Mouse (Mus musculus) hindbrain, embryonic 13.5 days (tissue): ENCODE measurements around the gene Prrt1. TPM values are rescaled to one million over a fixed set of nuclear protein-coding genes. Genes with fewer than 3 reads are reported as not detected.
A peak's percentile ranks its signal among the peaks of the same experiment; 100 is the strongest.

Experiments
- ATAC-seq: fragments of 200-750 bp; cut with Nextera tagmentation; 2 replicates; pipeline ENCODE4 v1.8.0; 2017; ENCODE audit warnings: moderate TSS enrichment; ENCODE audit not compliant: low FRiP score
- H3K27ac ChIP-seq: fragments of 300-500 bp; sonication (generic); 2 replicates; pipeline ENCODE4 v1.5.1; 2015; ENCODE audit warnings: inconsistent platforms, mild to moderate bottlenecking, moderate library complexity
- H3K27me3 ChIP-seq: fragments of 300-500 bp; sonication (generic); 2 replicates; pipeline ENCODE4 v1.6.1; 2015; ENCODE audit warnings: mild to moderate bottlenecking, inconsistent platforms
- H3K36me3 ChIP-seq: fragments of 300-500 bp; sonication (generic); 2 replicates; pipeline ENCODE4 v1.6.1; 2015; ENCODE audit warnings: mild to moderate bottlenecking, inconsistent platforms
- H3K4me1 ChIP-seq: fragments of 300-500 bp; sonication (generic); replicated peaks from 2 replicates; pipeline ENCODE4 v1.6.1; 2015; ENCODE audit warnings: inconsistent platforms
- H3K4me2 ChIP-seq: fragments of 300-500 bp; sonication (generic); 2 replicates; pipeline ENCODE4 v1.6.1; 2015; ENCODE audit warnings: inconsistent platforms, mild to moderate bottlenecking, moderate library complexity
- H3K4me3 ChIP-seq: fragments of 300-500 bp; sonication (generic); 2 replicates; pipeline ENCODE4 v1.5.1; 2015; ENCODE audit warnings: mild to moderate bottlenecking, inconsistent platforms
- H3K9ac ChIP-seq: fragments of 300-500 bp; sonication (generic); 2 replicates; pipeline ENCODE4 v1.6.1; 2015; ENCODE audit warnings: mild to moderate bottlenecking, inconsistent platforms
- H3K9me3 ChIP-seq: fragments of 300-500 bp; sonication (generic); 2 replicates; pipeline ENCODE4 v1.6.1; 2016; ENCODE audit warnings: inconsistent platforms
- WGBS: fragments of 180-500 bp; shearing (Covaris S2); methylation state at CpG from one replicate; pipeline ENCODE4 v1.1.7; 2015; 5-methylcytosine and 5-hydroxymethylcytosine counted together
- polyA plus RNA-seq: library from polyadenylated mRNA; unstranded; fragments of >200 nt; fragmentation: Nextera tagmentation; extraction: Ambion mirVana; gene quantifications from 2 replicates; pipeline ENCODE4 v1.2.1, GENCODE M21; 2015

Prrt1 gene
- polyA plus RNA-seq, 1 experiment from 2014 or later, result 5.5 TPM

GRCm38 (mm10) chr17:34624981-34625380, 4.4 kb upstream of the Prrt1 start:
- no peak overlapping the region for H3K4me2 ChIP-seq
- H3K9me3 ChIP-seq, result no peaks in the 10 kb centered on the region
- no peak overlapping the region for H3K27ac ChIP-seq
- no peak overlapping the region for H3K9ac ChIP-seq
- WGBS, result 98% methylated on average over 3 of the region's 3 CpGs
- H3K4me1 ChIP-seq, result peaks cover 37% of the 10 kb centered on the region
- H3K27me3 ChIP-seq, result peaks cover 5% of the 10 kb centered on the region
- peaks cover 35% of the 10 kb centered on the region for H3K36me3 ChIP-seq
- ATAC-seq, result no peak
- no peak overlapping the region for H3K4me3 ChIP-seq

DNA sequence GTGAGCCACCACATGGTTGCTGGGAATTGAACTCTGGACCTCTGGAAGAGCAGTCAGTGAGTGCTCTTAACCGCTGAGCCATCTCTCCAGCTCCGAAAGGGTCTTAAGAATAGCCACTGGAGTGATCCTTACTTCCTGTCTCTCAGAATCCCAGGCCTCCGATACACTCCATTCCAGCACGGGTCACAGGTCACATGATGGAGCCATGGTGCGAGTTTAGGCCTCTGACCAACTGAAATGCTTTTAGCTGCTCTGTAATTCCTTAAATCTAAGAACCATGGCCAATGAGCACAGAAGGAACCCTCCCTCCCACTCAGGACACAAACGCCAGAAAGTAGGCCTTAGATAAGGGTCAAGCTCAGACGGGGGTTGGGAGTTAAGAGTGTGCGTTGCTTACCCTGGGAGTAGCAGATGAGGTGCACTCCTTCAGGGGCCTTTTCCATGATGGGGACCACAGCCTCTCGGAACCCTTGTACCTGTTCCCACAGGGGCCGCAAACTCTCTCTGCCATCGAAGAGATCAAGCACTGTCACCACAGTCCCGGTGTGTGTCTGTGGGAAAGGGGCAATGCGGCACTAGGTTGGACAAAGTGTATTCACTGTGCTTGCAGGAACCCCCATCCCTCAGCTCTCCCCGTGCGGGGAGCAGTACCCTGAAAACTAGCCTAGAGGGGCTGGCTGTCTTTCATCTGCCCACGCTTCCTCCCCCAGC, 3.1 kb upstream of the Prrt1 start:
- Histone ChIP-seq H3K36me3 (peaks cover 28% of the 10 kb centered on the region), H3K27me3 (peaks cover 17% of the 10 kb centered on the region), H3K9me3 (no peaks in the 10 kb centered on the region), H3K4me1 (peaks cover 49% of the 10 kb centered on the region), H3K27ac (peak overlapping the region; percentile 93), H3K9ac (peak overlapping the region; percentile 83), H3K4me2 (peak overlapping the region; percentile 91), H3K4me3 (peak overlapping the region; percentile 73)
- ATAC-seq, result no peak
- 53% methylated on average over 16 of the region's 16 CpGs for WGBS

GRCm38 (mm10) chr17:34626773-34627092, 2.6 kb upstream of the Prrt1 start:
- 0% methylated on average over 18 of the region's 18 CpGs for WGBS

GRCm38 (mm10) chr17:34627093-34627942, 2.0 kb upstream of the Prrt1 start:
- peak; percentile 73 for ATAC-seq
- Histone ChIP-seq H3K4me1 (peaks cover 60% of the 10 kb centered on the region), H3K27ac (peak overlapping the region; percentile 93), H3K4me2 (peak overlapping the region; percentile 91), H3K4me3 (peak overlapping the region; percentile 73), H3K9me3 (no peaks in the 10 kb centered on the region), H3K36me3 (peaks cover 17% of the 10 kb centered on the region), H3K27me3 (peaks cover 28% of the 10 kb centered on the region), H3K9ac (peak overlapping the region; percentile 83)
- WGBS, result 0% methylated on average over 42 of the region's 45 CpGs

More at GRCm38 (mm10) chr17:34626773-34627092, 2.6 kb upstream of the Prrt1 start:
- peaks cover 22% of the 10 kb centered on the region for H3K27me3 ChIP-seq
- H3K9ac ChIP-seq, result peak overlapping the region; percentile 83
- H3K9me3 ChIP-seq, result no peaks in the 10 kb centered on the region
- peak overlapping the region; percentile 91 for H3K4me2 ChIP-seq
- ATAC-seq, result peak; percentile 43
- H3K4me3 ChIP-seq, result peak overlapping the region; percentile 73
- H3K36me3 ChIP-seq, result peaks cover 22% of the 10 kb centered on the region
- peaks cover 54% of the 10 kb centered on the region for H3K4me1 ChIP-seq
- peak overlapping the region; percentile 93 for H3K27ac ChIP-seq

- Histone ChIP-seq H3K4me3 (peak within 1 kb of the TSS; percentile 73), H3K4me2 (peak within 1 kb of the TSS; percentile 91), H3K9ac (peak within 1 kb of the TSS; percentile 83), H3K27me3 (peaks cover 36% of the 10 kb centered on the region), H3K9me3 (no peaks in the 10 kb centered on the region), H3K27ac (peak within 1 kb of the TSS; percentile 93), H3K4me1 (peaks cover 61% of the 10 kb centered on the region), H3K36me3 (peaks cover 10% of the 10 kb centered on the region)
- ATAC-seq, result peak; percentile 22
- WGBS, result 8% methylated on average over 29 of the region's 29 CpGs
Observed at GRCm38 (mm10) chr17:34627943-34628643, 1.2 kb upstream of the Prrt1 start, which contains the start of gene Ppt2. Gene Ppt2 (minus strand): TSS chr17:34628510.

DNA sequence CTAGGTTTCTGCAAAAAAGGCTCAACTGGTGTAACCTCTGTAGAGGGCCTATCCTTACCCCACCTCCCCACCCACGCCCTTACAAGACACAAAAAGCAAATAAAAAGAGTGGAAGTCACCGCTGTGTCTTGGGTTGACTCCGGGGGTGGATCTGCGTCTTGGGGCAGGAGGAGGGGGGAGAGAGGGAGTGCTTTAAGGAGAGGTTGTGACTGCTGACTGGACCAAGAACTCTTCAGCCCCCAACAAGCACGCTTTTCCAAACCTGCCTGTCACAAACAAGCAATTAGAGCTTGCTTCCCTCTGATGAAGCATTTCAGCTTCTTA, 727 bp upstream of the Prrt1 start:
- Histone ChIP-seq H3K36me3 (peaks cover 4% of the 10 kb centered on the region), H3K9me3 (no peaks in the 10 kb centered on the region), H3K27me3 (peaks cover 41% of the 10 kb centered on the region), H3K4me3 (peak overlapping the region; percentile 73), H3K27ac (peak overlapping the region; percentile 93), H3K9ac (peak overlapping the region; percentile 83), H3K4me1 (peaks cover 61% of the 10 kb centered on the region), H3K4me2 (peak overlapping the region; percentile 91)
- WGBS, result 17% methylated on average over 5 of the region's 5 CpGs
- no peak for ATAC-seq

DNA sequence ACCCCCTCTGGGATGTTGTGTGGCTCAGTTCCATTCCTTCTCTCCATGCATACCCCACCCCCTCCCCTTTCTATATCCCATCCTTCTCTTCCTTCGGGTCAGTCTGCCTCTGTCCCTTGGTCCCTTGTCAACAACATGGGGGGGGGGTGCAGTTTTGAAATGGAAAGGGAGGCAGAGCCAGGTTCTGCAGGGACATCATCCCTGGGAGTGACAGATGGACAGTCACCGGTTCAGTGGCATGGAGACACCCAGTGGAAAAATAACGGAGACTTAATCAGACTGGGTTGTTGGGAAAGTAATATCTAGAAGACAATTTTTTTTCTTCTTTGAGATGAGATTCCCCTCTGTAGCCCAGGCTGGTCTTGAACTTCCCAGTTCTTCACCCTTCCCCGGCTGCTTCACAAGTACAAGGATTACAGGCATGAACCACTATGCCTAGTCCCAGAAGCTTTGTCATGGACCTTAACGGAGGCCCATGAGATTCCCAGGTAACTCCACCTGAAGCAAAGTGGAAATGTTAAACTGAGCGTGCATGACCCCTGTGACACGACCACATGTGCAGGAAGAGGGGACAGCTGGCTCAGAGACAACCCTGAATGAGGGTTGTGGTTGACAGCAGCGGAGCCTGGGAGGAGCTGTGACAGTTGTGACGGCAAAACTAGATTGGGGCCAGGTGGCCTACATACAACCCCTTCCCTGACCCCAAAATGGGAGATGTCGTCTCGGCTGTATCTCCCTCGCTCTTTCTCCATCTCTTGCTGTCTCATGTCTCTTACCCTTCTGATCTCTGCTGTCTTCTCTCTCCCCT, 667 bp downstream of the Prrt1 start:
- peak overlapping the region; percentile 83 for H3K9ac ChIP-seq
- peaks cover 47% of the 10 kb centered on the region for H3K27me3 ChIP-seq
- H3K36me3 ChIP-seq, result peaks cover 3% of the 10 kb centered on the region; the same call in 1 of the 2 replicates
- H3K4me3 ChIP-seq, result peak overlapping the region; percentile 73
- peak overlapping the region; percentile 93; the same call in 1 of the 2 replicates for H3K27ac ChIP-seq
- 10% methylated on average over 12 of the region's 12 CpGs for WGBS
- ATAC-seq, result no peak
- peak overlapping the region; percentile 91 for H3K4me2 ChIP-seq
- peaks cover 61% of the 10 kb centered on the region for H3K4me1 ChIP-seq
- H3K9me3 ChIP-seq, result no peaks in the 10 kb centered on the region

DNA sequence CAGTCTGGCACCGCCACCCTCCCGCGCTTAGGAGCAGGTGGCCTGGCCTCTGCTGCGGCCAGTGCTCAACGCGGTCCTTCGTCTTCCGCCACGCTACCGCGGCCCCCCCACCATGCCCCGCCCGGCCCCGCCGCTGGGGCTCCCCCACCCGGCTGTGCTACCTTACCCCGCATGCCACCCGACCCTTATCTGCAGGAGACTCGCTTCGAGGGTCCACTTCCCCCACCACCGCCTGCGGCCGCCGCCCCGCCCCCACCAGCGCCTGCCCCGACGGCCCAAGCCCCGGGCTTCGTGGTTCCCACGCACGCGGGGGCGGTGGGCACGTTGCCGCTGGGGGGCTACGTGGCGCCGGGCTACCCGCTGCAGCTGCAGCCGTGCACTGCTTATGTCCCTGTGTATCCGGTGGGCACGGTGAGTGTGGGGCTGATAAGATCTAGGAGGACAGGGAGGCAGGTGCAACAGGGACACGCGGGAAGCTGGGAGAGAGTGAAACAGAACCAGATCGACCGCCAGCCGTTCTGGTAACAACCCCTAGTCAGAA, 1.5 kb downstream of the Prrt1 start:
- H3K36me3 ChIP-seq, result no peaks in the 10 kb centered on the region
- H3K27ac ChIP-seq, result no peak overlapping the region
- H3K9ac ChIP-seq, result peak overlapping the region; percentile 83
- no peak for ATAC-seq
- WGBS, result 1% methylated on average over 44 of the region's 48 CpGs
- H3K4me1 ChIP-seq, result peaks cover 58% of the 10 kb centered on the region
- peak overlapping the region; percentile 73 for H3K4me3 ChIP-seq
- peak overlapping the region; percentile 91 for H3K4me2 ChIP-seq
- H3K9me3 ChIP-seq, result no peaks in the 10 kb centered on the region
- peaks cover 52% of the 10 kb centered on the region for H3K27me3 ChIP-seq

- ATAC-seq, result no peak
- WGBS, result 6% methylated on average over 12 of the region's 12 CpGs
- H3K9me3 ChIP-seq, result no peaks in the 10 kb centered on the region
Observed at GRCm38 (mm10) chr17:34631647-34632046, 2.3 kb downstream of the Prrt1 start.

DNA sequence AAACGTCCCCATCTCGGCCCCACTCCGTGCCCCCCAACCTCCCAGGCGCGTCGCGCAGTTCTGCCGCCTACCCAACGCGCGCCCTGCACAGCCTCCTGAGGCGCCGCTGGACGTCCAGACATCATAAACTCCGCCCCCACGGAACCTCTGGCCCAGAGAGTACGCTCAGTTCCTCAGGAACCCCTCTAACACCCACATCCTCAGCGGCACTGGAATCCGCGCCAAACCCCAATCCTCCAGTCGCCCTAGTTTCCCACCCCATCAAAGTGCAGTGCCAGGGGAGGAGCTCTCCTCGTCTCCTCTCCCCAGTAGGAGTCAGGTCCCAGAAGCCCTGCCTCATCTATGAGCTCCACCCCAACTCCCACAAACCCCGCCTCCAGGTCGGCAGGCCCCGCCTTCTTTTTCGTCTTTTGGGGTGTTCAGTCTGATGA, 2.9 kb downstream of the Prrt1 start:
- H3K9ac ChIP-seq, result peak overlapping the region; percentile 83
- peak overlapping the region; percentile 73 for H3K4me3 ChIP-seq
- no peaks in the 10 kb centered on the region for H3K36me3 ChIP-seq
- WGBS, result 1% methylated on average over 26 of the region's 26 CpGs
- H3K9me3 ChIP-seq, result no peaks in the 10 kb centered on the region
- H3K27me3 ChIP-seq, result peaks cover 58% of the 10 kb centered on the region
- no peak for ATAC-seq
- peaks cover 49% of the 10 kb centered on the region for H3K4me1 ChIP-seq
- no peak overlapping the region for H3K27ac ChIP-seq
- peak overlapping the region; percentile 91 for H3K4me2 ChIP-seq

More at GRCm38 (mm10) chr17:34631647-34632046, 2.3 kb downstream of the Prrt1 start:
- H3K4me3 ChIP-seq, result peak overlapping the region; percentile 73
- no peak overlapping the region for H3K27ac ChIP-seq
- peaks cover 50% of the 10 kb centered on the region for H3K4me1 ChIP-seq
- peaks cover 57% of the 10 kb centered on the region for H3K27me3 ChIP-seq
- H3K4me2 ChIP-seq, result peak overlapping the region; percentile 91
- no peaks in the 10 kb centered on the region for H3K36me3 ChIP-seq
- H3K9ac ChIP-seq, result peak overlapping the region; percentile 83

DNA sequence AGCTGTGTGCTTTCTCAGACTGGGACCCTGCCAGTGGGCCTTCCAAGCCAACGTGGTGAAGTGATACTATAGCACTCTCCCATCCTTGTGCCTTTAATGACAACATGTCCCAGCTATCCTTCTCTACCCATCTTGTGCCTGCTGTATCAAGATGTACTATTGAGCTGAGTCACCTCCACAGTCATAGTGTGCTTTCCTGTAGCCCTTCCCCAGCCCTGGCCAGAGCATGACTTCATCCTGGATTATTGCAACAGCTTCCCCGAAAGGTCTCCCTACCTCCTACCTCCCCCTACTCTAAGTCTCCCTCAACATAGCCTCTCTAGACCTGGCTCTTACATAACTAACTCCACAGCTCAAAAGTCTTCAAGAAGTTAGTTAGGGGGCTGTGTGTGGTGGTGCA, 6.3 kb downstream of the Prrt1 start:
- no peak overlapping the region for H3K4me3 ChIP-seq
- no peak overlapping the region for H3K4me2 ChIP-seq
- no peaks in the 10 kb centered on the region for H3K9me3 ChIP-seq
- peaks cover 52% of the 10 kb centered on the region for H3K27me3 ChIP-seq
- 76% methylated on average over 2 of the region's 2 CpGs for WGBS
- no peak overlapping the region for H3K27ac ChIP-seq
- no peaks in the 10 kb centered on the region for H3K36me3 ChIP-seq
- no peak overlapping the region for H3K9ac ChIP-seq
- peaks cover 21% of the 10 kb centered on the region for H3K4me1 ChIP-seq
- ATAC-seq, result no peak
